Mouse (Mus musculus): ENCODE measurements around the gene Mpg. TPM values are rescaled to one million over a fixed set of nuclear protein-coding genes. Genes with fewer than 3 reads are reported as not detected.

Gene Mpg
- polyA plus RNA-seq, 2 experiments, result 27.1 to 40.1 TPM

- Histone ChIP-seq H3K4me3 (replicated peaks; ENCODE audit: low read length) (no peak overlapping the region), H3K27ac (replicated peaks; ENCODE audit: low read depth, low read length) (no peak overlapping the region), H3K36me3 (ENCODE audit: control insufficient read depth, insufficient read depth, low read length) (peaks cover 67% of the 10 kb centered on the region), H3K4me2 (replicated peaks; ENCODE audit: low read depth, low read length, severe bottlenecking) (no peak overlapping the region), H3K9ac (ENCODE audit: low read depth, low read length, severe bottlenecking) (no peak overlapping the region), H3K27me3 (ENCODE audit: control insufficient read depth, insufficient read depth, low read length) (no peaks in the 10 kb centered on the region), H3K4me1 (ENCODE audit: control insufficient read depth, insufficient read depth, low read length) (no peaks in the 10 kb centered on the region; the same call in none of the 2 replicates), H3K9me3 (ENCODE audit: control insufficient read depth, low read length) (no peaks in the 10 kb centered on the region)
- no peak for ATAC-seq (ENCODE audit: low FRiP score, low read depth)
- DNase-seq (ENCODE audit: low spot score), result no peak
- WGBS, result 93% methylated on average over 3 of the region's 3 CpGs
- no peak for TF ChIP-seq POLR2A (IDR thresholded peaks at IDR 0.05; ENCODE audit: borderline replicate concordance, extremely low read depth, insufficient read depth, insufficient read length)
Observed at GRCm38 (mm10) chr11:32233895-32234294, 7.6 kb downstream of the Mpg start.

GRCm38 (mm10) chr11:32234816-32235485 is 8.6 kb downstream of the Mpg start:
- Histone ChIP-seq H3K9ac (ENCODE audit: low read depth, low read length, severe bottlenecking) (no peak overlapping the region), H3K27ac (replicated peaks; ENCODE audit: low read depth, low read length) (no peak overlapping the region), H3K27me3 (ENCODE audit: control insufficient read depth, insufficient read depth, low read length) (no peaks in the 10 kb centered on the region), H3K4me3 (replicated peaks; ENCODE audit: low read length) (no peak overlapping the region), H3K9me3 (ENCODE audit: control insufficient read depth, low read length) (no peaks in the 10 kb centered on the region), H3K4me1 (ENCODE audit: control insufficient read depth, insufficient read depth, low read length) (no peaks in the 10 kb centered on the region; the same call in none of the 2 replicates), H3K36me3 (ENCODE audit: control insufficient read depth, insufficient read depth, low read length) (peaks cover 59% of the 10 kb centered on the region), H3K4me2 (replicated peaks; ENCODE audit: low read depth, low read length, severe bottlenecking) (no peak overlapping the region)
- DNase-seq (ENCODE audit: low spot score) (no peak), ATAC-seq (ENCODE audit: low FRiP score, low read depth) (no peak)
- TF ChIP-seq POLR2A (IDR thresholded peaks at IDR 0.05; ENCODE audit: borderline replicate concordance, extremely low read depth, insufficient read depth, insufficient read length), result no peak
- WGBS, result 90% methylated on average over 6 of the region's 6 CpGs

GRCm38 (mm10) chr11:32235646-32236045 is 9.3 kb downstream of the Mpg start:
- TF ChIP-seq POLR2A (IDR thresholded peaks at IDR 0.05; ENCODE audit: borderline replicate concordance, extremely low read depth, insufficient read depth, insufficient read length), result no peak
- H3K9me3 ChIP-seq (ENCODE audit: control insufficient read depth, low read length), result no peaks in the 10 kb centered on the region
- H3K4me3 ChIP-seq (replicated peaks; ENCODE audit: low read length), result no peak overlapping the region
- ATAC-seq (ENCODE audit: low FRiP score, low read depth) (peak; percentile 45; the same call in 1 of the 2 replicates), DNase-seq (ENCODE audit: low spot score) (peak; percentile 74)
- H3K4me2 ChIP-seq (replicated peaks; ENCODE audit: low read depth, low read length, severe bottlenecking), result no peak overlapping the region
- H3K36me3 ChIP-seq (ENCODE audit: control insufficient read depth, insufficient read depth, low read length), result peaks cover 56% of the 10 kb centered on the region
- no peak overlapping the region for H3K9ac ChIP-seq (ENCODE audit: low read depth, low read length, severe bottlenecking)
- WGBS, result 28% methylated on average over 3 of the region's 3 CpGs
- H3K27ac ChIP-seq (replicated peaks; ENCODE audit: low read depth, low read length), result no peak overlapping the region
- no peaks in the 10 kb centered on the region for H3K27me3 ChIP-seq (ENCODE audit: control insufficient read depth, insufficient read depth, low read length)
- H3K4me1 ChIP-seq (ENCODE audit: control insufficient read depth, insufficient read depth, low read length), result no peaks in the 10 kb centered on the region; the same call in none of the 2 replicates

- Histone ChIP-seq H3K4me1 (ENCODE audit: control insufficient read depth, insufficient read depth, low read length) (no peaks in the 10 kb centered on the region; the same call in none of the 2 replicates), H3K27ac (replicated peaks; ENCODE audit: low read depth, low read length) (no peak overlapping the region), H3K27me3 (ENCODE audit: control insufficient read depth, insufficient read depth, low read length) (no peaks in the 10 kb centered on the region), H3K36me3 (ENCODE audit: control insufficient read depth, insufficient read depth, low read length) (peaks cover 59% of the 10 kb centered on the region), H3K9me3 (ENCODE audit: control insufficient read depth, low read length) (no peaks in the 10 kb centered on the region), H3K9ac (ENCODE audit: low read depth, low read length, severe bottlenecking) (no peak overlapping the region), H3K4me3 (replicated peaks; ENCODE audit: low read length) (no peak overlapping the region), H3K4me2 (replicated peaks; ENCODE audit: low read depth, low read length, severe bottlenecking) (no peak overlapping the region)
- 71% methylated on average over 2 of the region's 2 CpGs for WGBS
- no peak for TF ChIP-seq POLR2A (IDR thresholded peaks at IDR 0.05; ENCODE audit: borderline replicate concordance, extremely low read depth, insufficient read depth, insufficient read length)
- ATAC-seq (ENCODE audit: low FRiP score, low read depth) (no peak), DNase-seq (ENCODE audit: low spot score) (no peak)
Observed at GRCm38 (mm10) chr11:32236132-32236531, 9.8 kb downstream of the Mpg start.

GRCm38 (mm10) chr11:32236712-32237410 is 10.6 kb downstream of the Mpg start:
- no peak for TF ChIP-seq POLR2A (IDR thresholded peaks at IDR 0.05; ENCODE audit: borderline replicate concordance, extremely low read depth, insufficient read depth, insufficient read length)
- Histone ChIP-seq H3K4me2 (replicated peaks; ENCODE audit: low read depth, low read length, severe bottlenecking) (no peak overlapping the region), H3K9me3 (ENCODE audit: control insufficient read depth, low read length) (no peaks in the 10 kb centered on the region), H3K36me3 (ENCODE audit: control insufficient read depth, insufficient read depth, low read length) (peaks cover 59% of the 10 kb centered on the region), H3K27me3 (ENCODE audit: control insufficient read depth, insufficient read depth, low read length) (no peaks in the 10 kb centered on the region), H3K9ac (ENCODE audit: low read depth, low read length, severe bottlenecking) (no peak overlapping the region), H3K4me1 (ENCODE audit: control insufficient read depth, insufficient read depth, low read length) (no peaks in the 10 kb centered on the region; the same call in none of the 2 replicates), H3K27ac (replicated peaks; ENCODE audit: low read depth, low read length) (no peak overlapping the region), H3K4me3 (replicated peaks; ENCODE audit: low read length) (no peak overlapping the region)
- DNase-seq (ENCODE audit: low spot score), result peak; percentile 53
- no peak for ATAC-seq (ENCODE audit: low FRiP score, low read depth)
- 65% methylated on average over 9 of the region's 9 CpGs for WGBS
